Mouse (Mus musculus) layer of hippocampus, adult 2 months (tissue): Measurements from ENCODE around the gene Baz2b. TPM values are rescaled to one million over a fixed set of nuclear protein-coding genes. Genes with fewer than 3 reads are reported as not detected.

ENCODE experiments used
- DNase-seq, 2 experiments: peaks; one replicate each; pipeline ENCODE4 v3.0.0; 2022; ENCODE audit warnings: low spot score in 2 of 2
- H3K27ac ChIP-seq: fragments of 200-600 bp; 2 replicates; pipeline ENCODE4 v1.8.1; 2022
- H3K4me3 ChIP-seq: fragments of 200-600 bp; 2 replicates; pipeline ENCODE4 v1.8.1; 2022; ENCODE audit warnings: mild to moderate bottlenecking
- CTCF ChIP-seq: fragments of 200-600 bp; conservative IDR thresholded peaks from 2 replicates; pipeline ENCODE4 v1.8.1; 2022; ENCODE audit warnings: antibody characterized with exemption, mild to moderate bottlenecking, moderate library complexity
- long read RNA-seq, 2 experiments: library from polyadenylated mRNA; stranded (forward); transcript quantifications; one replicate each; pipeline ENCODE4 v2.0.0; 2021; ENCODE audit warnings: borderline mapping rate in 2 of 2
- total RNA-seq, 2 experiments: library from RNA; stranded (reverse); gene quantifications; 2 replicates each; pipeline ENCODE4 v1.2.3; 2021

Gene Baz2b
- total RNA-seq: 10 to 100 TPM; 57.7 to 59.2 TPM
- long read RNA-seq, experiment 1, partial matches to known transcripts: 4 of 15 reads
- long read RNA-seq, experiment 1, other reads (novel, unspliced or antisense): 8 of 15 reads
- long read RNA-seq, experiment 2, partial matches to known transcripts: 0 of 24 reads
- long read RNA-seq, experiment 2, other reads (novel, unspliced or antisense): 17 of 24 reads

DNA sequence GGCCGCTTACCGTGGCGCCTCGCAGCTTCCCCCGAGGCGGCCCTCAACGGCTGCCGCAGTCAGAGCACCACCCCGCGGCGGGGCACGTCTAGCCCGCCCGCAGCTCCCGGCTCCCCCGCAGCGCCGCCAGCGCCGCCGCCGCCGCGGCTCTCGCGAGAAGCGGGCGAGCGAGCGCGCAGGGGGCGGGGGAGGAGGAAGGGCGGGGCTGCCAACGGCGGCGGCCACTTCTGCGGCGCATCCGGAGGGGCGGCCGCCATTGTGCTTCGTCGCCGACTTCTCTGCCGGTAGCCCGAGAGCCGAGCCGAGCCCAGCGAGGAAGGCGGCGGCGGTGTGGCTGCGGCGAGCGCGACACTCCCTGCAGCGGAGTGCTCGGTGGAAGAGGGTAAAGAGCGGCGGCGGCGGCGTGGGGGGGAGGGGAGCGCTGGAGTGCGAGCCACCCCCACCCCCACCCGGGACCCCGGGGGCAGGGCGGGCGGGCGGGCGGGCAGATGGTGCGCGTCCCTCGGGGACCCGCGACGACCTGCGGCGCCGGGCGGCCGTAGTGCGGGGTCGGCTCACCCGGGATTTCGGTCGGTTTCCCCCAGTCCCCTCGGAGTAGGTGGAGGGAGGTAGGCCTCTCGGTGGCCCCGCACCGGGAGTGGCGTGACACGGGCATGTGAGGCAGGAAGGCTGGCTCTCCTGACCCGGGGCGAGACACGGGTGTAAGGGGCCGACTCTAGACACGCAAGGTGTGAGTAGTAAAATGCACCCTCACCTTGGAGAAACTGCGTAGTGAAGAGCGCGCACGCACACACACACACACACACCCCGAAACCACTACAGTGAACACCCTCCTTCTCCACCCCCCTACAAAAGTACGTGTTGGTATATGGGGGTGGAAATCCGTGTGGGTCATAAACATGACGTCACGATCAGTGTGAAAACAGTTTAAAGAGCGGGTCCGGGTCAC lies at the start of gene Baz2b, which contains the start of gene March7:
Gene Baz2b (minus strand): TSS at position 137 of the 949 bp plus-strand sequence.
Gene March7 (plus strand): TSS at position 185 of the 949 bp plus-strand sequence.
- H3K4me3 ChIP-seq: peak within 1 kb of the TSS; percentile 91
- H3K27ac ChIP-seq: peak within 1 kb of the TSS; percentile 97
- peak; percentile 77 to 85 for DNase-seq
- TF ChIP-seq CTCF: peak; percentile 48

DNA sequence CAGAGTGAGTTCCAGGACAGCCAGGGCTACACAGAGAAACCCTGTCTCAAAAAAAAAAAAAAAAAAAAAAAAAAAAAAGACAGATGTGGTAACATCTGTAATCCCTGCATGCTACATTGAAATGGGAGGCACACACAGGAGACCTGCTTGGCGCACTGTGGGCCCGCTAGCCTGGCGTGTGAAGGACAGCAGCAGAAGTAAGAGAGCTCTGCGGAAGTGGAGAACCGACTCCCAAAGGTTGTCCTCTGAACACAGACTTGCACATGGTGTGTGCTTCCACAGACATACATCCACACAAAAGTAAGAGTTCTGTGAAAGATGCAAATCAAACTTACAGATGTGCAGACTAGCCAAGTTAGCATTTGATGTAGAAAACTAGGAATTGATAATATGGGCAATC lies 49.5 kb upstream of the Baz2b start:
- Histone ChIP-seq H3K27ac (no peak overlapping the region), H3K4me3 (no peak overlapping the region)
- no peak for TF ChIP-seq CTCF
- no peak for DNase-seq

DNA sequence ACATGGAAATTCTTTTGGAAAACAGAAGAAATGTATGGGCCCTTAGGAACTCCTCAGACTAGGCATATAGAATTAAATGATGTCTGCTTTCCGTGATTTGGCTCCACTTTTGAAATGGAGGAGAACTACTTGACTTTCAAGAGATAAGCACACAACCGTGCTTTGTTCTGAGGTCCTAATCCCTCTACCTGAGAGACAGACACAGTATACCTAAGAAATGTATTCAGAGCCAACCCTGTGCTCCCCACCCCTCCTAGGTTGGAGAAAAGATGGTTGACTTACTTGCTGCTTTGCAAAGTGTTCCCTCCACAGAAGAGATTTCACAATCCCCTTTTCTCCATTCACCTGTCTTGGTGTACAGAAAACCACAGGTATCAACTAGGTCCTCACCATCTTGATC lies 47.1 kb upstream of the Baz2b start:
- TF ChIP-seq CTCF: no peak
- Histone ChIP-seq H3K27ac (no peak overlapping the region), H3K4me3 (no peak overlapping the region)
- DNase-seq: no peak

DNA sequence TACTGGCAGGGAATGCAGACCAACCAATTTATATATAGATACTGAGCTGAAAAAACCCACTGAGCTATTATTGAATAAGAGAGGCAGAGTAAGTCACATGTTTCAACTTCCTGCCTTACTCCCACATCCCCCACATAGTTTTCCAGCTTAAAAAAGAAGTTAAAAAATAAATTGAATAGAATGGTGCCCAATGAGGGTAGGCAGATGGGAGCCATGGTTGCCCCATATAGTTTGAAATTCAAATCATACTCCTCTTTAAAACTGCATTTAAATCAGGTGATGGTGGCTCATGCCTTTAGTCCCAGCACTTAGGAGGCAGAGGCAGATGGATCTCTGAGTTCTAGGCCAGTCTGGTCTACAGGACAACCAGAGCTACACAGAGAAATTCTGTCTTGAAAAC lies 43.9 kb upstream of the Baz2b start:
- no peak for DNase-seq
- Histone ChIP-seq H3K27ac (no peak overlapping the region), H3K4me3 (no peak overlapping the region)
- no peak for TF ChIP-seq CTCF

DNA sequence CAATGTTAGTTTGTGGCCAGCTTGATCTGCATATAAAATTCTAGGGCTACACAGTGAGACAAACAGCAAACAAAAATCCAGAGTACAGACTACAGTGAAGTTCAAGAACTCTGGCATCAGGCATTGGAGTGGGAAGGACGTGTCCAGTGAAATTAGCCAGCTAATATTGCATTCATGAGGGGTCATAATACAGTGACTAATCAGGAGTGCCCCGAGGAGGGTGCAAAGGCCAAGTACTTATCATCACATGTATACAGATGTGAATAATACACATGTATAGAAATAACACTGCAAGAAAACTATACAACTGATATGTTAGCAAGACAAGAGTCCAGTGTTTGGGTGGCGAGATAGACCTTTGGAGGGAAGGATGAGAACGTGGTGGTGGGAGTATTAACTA lies 43.1 kb upstream of the Baz2b start:
- TF ChIP-seq CTCF: no peak

DNA sequence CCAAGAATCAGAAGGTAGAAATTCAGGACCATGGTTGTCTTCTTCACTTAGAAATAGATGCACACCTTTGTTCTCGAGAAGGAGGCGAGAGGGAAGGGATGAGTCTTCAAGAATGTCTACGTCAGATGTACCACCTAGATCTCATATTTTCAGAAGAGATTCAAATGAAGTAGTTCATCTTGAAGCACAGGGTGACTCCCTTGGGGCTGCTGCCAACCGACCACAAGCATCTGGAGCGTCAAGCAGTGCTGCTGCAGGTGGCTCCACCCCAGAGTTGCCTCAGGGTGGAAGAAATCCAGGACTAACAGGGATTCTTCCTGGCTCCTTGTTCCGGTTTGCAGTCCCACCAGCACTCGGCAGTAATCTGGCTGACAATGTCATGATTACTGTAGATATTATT lies 24.9 kb upstream of the Baz2b start:
- TF ChIP-seq CTCF: no peak
- no peak for DNase-seq
- Histone ChIP-seq H3K4me3 (no peak overlapping the region), H3K27ac (no peak overlapping the region)

More for the DNA sequence above, 43.1 kb upstream of the Baz2b start:
- DNase-seq: no peak
- H3K27ac ChIP-seq: no peak overlapping the region
- no peak overlapping the region for H3K4me3 ChIP-seq

DNA sequence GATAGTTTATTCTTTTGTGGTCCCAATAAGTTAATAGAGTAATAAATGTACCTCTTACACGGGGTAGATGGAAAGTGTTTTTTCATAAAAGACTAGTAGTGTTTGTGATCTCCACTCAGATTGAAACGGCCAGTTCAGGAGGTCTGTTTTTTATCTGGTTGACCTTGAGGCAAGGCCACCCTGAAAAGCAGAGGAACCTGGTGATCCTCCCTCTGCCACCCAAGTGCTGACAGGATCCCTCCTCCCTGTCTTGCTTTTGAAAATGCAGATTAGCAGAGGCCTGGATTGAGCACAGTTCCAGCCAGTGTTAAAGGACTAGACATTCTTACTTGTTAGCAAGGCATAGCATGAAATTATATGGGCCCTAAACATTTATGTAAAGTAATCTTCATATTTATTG lies 23.5 kb upstream of the Baz2b start:
- Histone ChIP-seq H3K4me3 (no peak overlapping the region), H3K27ac (no peak overlapping the region)
- no peak for TF ChIP-seq CTCF
- DNase-seq: no peak

DNA sequence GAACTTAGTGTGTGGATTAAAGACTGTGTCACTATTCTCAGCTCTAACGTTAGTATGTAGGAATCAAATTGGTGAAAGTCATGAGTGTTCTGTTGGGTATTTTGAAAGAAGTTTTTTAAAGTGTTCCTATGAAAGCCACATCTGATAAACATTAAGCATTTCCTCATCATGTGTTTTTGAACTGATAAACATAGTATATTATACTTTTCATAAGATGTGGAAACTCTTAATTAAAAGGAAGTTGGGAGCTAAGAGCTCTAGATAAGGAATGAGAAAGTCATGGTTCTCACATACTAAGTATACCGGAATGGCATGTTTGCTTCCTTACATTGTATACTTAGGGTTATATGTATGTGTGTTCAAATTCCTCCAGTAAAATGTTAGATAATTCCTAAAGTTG lies 20.7 kb upstream of the Baz2b start:
- no peak for DNase-seq
- H3K4me3 ChIP-seq: no peak overlapping the region
- TF ChIP-seq CTCF: no peak
- H3K27ac ChIP-seq: no peak overlapping the region

DNA sequence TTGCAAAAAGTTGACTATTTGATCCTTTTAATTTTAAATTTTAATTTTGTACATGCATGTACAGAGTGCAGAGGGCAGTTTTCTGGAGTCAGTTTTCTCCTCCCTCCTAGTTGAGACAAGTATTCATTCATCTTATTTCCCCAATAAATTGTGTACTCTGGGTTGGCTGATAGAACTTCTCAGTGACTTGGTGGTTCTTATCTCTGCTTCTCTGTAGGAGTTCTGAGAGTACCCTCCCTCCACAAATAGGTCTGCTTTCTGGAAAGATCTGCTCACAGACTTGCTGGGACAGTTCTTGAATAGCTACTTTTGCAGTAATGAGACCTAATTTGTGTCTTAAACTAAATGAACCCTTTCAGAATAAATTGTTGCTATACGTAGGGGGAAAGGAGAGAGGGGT lies 18.8 kb upstream of the Baz2b start:
- TF ChIP-seq CTCF: no peak
- Histone ChIP-seq H3K27ac (no peak overlapping the region), H3K4me3 (no peak overlapping the region)
- DNase-seq: no peak

DNA sequence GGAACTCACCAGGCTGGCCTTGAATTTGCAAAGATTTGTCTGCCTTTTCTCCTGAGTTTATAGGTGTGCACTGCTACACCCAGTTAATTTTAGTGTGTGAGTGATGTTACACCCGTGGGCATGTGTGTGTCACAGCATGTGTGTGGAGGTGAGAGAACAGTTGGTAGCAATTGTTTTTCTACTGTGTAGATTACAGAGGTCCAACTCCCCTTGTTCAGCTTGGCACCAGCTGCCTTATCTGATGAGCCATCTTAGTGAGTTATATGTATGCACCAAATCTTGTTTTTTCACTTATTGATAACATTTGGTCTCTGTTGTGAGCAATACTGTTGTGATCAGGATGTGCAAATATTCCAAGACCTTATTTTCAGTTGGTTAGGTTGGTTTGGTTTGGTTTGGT lies 13.8 kb upstream of the Baz2b start:
- no peak for DNase-seq
- TF ChIP-seq CTCF: no peak
- H3K27ac ChIP-seq: peak overlapping the region; percentile 36; the same call in 1 of the 2 replicates
- H3K4me3 ChIP-seq: no peak overlapping the region

DNA sequence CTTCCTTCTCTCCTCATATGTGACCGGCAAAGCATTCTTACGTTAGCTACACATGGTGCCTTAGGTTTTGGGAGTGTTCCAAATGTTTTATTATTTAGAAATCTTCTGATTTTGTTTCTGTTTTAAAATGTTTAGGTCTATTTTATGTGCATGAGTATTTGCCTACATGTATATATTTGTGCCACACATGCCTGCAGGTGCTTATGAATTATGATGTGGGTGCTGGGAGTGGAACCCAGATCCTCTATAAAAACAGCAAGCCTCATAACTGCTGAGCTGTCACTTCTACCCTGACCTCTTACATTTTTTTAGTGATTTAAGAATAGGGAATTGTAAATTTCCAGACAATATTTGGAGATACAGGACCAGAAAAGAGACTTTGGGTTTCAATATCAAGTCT lies 12.3 kb upstream of the Baz2b start:
- no peak overlapping the region for H3K4me3 ChIP-seq
- TF ChIP-seq CTCF: no peak
- no peak overlapping the region for H3K27ac ChIP-seq
- DNase-seq: no peak

DNA sequence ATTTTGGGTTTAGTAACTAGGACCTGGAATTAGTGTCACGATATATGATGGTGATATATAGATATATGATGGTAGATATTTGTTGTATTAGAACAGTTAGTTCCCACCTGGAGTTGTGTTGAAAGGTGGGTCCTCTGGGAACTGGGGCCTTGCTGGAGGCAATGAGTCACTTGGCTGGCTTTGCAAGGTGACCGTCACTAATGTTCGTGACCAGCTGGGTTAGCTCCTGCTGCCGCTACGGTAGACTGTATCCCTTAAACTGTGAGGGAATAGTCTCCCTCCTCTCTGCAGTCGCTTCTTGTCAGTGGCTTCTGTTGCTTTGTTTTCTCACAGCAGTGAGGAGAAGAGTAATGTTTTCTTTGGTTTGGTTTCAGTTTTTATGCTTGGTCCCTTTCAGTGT lies 11.6 kb upstream of the Baz2b start:
- no peak for DNase-seq

DNA sequence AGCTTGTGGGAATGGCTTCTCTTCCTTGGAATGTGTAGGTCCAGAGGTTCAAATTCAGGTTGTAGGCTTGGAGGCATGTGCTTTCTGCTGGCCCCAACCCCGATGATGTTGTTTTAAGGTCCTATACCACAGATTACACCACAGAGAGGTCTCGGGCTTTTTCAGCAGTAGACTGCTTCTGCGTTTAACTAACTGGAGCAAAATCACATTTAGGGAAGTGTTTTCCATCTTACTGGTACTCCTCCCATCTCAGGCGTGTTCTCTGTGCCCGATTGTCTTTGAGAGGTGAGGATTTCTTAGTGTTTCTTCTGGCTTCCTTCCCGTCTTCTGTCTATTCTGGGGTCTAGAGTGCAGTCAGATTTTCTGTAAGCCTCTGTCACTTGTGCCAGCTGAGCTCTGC lies 8.0 kb upstream of the Baz2b start:
- Histone ChIP-seq H3K27ac (no peak overlapping the region), H3K4me3 (no peak overlapping the region)
- DNase-seq: no peak
- TF ChIP-seq CTCF: no peak

More for the DNA sequence above, 11.6 kb upstream of the Baz2b start:
- peak overlapping the region; percentile 46; the same call in 1 of the 2 replicates for H3K27ac ChIP-seq
- TF ChIP-seq CTCF: no peak
- H3K4me3 ChIP-seq: no peak overlapping the region
